Mouse (Mus musculus): ENCODE data around the gene Bicd1.
"Not testable (repeated sequence)": the region's sequence is repeated elsewhere in the genome, so short reads cannot be mapped to it uniquely, and the experiment has no call there.

Bicd1 gene

DNA sequence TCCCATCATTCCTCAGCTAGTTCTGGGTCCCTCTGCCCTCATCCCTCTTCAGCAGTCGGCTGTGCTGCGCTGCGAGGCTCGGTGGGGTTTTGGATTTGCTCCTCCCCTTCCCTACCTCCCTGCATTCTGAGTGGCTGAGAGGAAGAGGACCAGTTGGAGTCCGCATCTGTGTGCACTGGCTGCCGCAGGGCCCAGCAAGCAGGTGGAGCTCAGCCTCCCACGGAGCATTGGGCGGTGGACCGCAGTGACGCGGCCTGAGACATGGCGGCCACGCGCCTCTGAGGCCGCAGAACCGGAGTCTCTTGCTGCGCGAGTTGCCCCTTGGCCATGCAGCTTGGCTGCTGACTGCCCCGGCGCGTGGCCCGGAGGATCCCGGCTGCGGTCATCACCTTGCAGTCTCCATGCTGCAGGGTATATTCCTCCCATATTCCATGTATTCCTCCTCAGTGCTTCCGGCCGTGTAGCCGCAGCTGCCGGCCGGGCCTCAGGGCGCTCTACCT lies at the start of gene Bicd1:
Bicd1 (plus strand) TSS at position 54 of the 500 bp plus-strand sequence.
- DNase-seq (ENCODE audit: low read depth): peak; percentile 16

DNA sequence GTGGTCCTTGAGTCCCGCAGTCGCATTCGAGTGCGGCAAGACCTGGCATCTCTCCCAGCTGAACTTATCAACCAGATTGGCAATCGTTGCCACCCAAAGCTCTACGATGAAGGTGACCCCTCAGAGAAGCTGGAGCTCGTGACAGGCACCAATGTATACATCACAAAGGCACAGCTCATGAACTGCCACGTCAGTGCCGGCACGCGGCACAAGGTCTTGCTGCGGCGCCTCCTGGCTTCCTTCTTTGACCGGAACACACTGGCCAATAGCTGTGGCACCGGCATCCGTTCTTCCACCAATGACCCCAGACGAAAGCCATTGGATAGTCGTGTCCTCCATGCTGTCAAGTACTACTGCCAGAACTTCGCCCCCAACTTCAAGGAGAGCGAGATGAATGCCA lies 46.2 kb upstream of the Bicd1 start:
- DNase-seq (ENCODE audit: low read depth): not testable (repeated sequence)

DNA sequence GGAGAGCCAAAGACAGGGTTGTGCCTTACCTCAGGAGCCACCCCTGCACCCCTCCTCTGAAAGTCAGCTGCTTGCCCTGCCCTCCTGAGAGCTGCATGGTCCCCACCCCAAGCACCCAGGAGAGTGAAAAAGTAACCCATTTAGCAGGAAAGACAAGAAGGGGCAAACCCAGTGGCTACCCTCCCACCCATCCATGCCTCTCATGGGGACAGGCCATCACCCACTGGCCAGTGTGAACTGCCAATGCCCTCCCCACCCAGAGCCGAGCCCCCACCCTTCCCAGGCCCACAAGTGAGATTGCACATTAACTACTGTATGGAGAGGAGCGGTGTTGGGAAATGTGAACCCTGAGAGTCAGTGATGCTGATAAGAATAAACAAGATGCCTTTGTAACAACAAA lies 42.7 kb upstream of the Bicd1 start:
- DNase-seq (ENCODE audit: low read depth): not testable (repeated sequence)

DNA sequence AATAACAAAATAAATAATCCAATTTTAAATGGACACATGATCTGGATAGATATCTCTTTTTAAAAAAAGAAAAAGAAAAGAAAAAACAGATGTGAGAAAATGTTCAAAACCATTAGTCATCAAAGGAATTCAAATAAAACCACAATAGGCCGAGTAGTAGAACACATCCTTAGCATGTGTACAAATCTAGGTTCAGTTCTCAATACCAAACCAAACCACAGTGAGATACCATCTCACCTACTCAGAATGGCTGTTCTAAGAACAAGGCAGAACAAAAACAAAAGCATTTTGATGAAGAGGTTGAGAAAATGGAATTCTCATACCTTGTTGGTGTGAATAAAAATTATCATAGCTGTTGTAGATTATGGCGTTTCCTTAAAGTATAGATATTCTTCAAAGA lies 42.3 kb upstream of the Bicd1 start:
- peak; percentile 40 for DNase-seq (ENCODE audit: low read depth)

DNA sequence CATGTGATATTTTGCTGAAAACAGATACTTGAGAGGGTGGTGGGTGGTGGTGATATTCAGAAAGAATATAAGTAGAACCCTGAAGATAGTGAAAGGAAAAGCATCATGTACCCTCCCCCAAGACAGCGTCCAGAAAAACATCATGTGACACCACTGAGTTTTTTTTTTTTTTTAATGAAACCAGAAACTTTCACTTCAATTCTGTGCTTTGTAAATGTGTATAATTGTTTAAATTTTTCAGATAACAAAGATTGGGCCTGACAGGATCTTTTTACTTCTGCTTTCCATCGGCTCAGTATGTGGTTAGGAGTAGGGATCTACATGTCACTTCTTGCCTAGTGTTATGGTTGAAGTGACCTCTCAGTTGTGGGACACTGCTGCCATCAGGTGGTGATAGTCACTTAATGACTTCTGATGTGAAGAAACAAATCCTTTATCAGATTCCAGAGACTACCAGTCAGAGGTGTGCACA lies 33.7 kb upstream of the Bicd1 start:
- peak; percentile 93 for DNase-seq (ENCODE audit: low read depth)

DNA sequence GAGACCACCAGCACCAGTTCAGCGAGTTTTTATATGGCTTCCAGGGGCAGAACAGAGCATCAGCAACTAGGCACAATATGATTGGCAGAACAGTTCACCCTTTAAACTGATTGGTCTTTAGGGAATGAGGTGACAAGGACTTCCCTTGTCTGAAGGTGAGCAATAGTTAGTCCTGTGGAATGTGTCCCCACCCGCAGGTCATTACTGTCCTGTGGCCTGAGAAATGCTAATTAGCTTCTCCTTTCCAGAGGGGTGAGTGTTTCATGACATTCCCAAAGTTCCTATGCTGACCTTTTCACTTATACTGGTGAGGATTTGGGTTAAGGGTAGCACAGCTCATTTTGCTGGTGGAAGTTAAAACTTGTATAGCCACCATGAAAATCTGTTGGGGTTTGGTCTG lies 25.2 kb upstream of the Bicd1 start:
- no peak for DNase-seq (ENCODE audit: low read depth)

DNA sequence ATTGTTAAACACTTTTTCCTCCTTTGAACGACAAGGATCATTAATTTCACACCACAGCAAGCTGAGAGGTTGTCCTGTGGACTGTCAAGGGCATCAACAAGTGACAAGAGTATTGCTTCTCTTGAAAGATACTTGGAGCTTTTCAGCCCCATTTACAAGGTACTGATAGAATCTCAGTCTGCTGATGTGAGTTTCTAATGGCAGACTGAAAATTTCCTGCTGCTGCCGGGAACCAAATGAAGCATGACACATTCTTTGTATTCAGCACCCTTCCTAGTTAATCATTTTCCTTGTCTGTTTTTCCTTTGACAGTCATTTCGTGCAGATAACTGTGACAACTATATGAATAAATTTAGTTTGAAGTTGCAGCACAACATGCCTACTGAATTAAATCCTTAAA lies 22.3 kb upstream of the Bicd1 start:
- no peak for DNase-seq (ENCODE audit: low read depth)

DNA sequence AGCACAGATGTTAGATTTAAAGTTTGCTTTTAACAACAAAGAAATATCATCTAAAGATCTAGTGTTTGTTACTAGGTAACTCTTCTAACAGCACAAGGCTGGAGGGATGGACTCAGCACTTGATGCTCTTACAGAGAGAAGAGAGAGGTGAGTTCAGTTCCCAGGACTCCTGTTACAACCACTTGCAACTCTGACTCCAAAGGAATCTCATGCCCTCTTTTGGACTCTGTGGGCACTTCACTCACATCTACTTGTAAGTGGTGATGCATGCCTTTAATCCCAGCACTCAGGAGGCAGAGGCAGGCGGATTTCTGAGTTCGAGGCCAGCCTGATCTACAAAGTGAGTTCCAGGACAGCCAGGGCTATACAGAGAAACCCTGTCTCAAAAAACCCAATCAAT lies 19.1 kb upstream of the Bicd1 start:
- not testable (repeated sequence) for DNase-seq (ENCODE audit: low read depth)

DNA sequence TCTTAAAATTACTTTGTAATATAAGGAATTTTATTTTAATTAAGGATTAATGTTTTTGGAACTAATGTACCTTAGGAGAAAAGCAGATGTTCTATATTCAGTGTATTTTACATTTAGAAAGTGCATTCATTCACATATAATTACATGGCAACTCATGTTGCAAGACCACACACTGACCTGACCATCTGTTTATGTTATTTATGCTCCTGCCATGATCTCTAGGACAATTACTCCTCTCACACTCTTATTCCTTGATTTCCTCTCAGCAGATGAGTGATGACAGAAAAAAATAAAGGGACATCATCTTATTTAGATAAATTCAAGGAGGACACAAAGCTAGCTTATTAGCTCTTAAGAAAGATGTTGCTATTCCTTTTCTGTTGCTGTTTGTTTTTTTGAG lies 9.3 kb upstream of the Bicd1 start:
- DNase-seq (ENCODE audit: low read depth): no peak

DNA sequence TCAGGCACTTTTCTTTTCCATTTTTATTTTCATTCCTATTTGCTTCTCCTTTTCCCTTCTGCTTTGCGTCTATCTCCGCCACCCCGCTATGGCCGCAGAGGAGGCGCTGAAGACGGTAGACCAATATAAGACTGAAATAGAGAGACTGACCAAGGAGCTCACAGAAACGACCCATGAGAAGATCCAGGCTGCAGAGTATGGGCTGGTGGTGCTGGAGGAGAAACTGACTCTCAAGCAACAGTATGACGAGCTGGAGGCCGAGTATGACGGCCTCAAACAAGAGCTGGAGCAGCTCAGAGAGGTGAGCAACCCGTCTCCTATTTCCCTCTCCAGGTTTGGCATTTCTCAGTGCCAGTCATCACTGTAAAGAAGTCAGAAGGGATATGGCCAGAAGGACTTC lies 655 bp downstream of the Bicd1 start:
- no peak for DNase-seq (ENCODE audit: low read depth)

DNA sequence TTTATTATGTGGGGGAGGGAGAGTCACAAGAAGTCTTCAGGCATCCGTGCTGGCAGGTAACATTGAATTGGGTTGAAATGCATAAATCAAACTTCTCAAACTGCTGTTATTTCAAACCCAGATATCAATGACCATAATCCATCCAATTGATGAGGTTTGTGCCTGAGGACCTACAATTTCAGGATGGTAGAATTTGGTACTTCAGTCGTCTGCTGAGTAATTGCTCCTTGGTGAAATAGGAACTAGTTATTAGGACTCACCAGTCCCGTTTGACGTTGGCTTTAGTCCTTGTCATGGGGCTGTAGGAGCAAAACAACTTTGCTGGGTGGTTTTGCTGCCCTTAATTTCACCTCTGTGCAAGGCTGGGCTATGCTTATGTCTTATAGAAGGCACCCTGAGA lies 1.2 kb downstream of the Bicd1 start:
- no peak for DNase-seq (ENCODE audit: low read depth)

DNA sequence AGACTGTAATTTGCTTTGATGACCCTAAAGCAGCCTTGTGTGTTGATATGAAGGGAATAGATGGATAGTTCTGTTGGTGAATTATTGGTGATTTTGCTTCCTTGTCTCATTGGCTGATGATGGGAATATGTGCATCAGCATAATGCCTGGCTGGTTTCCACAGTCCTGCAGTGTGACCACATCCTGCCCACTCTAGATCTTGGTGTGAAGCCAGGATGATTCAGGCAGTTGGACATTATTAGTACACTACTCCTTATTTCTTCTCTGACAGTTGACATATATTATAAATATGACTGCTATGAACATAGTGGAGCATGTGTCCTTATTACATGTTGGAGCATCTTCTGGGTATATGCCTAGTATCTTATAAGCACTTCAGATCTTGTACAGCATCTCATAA lies 4.6 kb downstream of the Bicd1 start:
- DNase-seq (ENCODE audit: low read depth): peak; percentile 74

DNA sequence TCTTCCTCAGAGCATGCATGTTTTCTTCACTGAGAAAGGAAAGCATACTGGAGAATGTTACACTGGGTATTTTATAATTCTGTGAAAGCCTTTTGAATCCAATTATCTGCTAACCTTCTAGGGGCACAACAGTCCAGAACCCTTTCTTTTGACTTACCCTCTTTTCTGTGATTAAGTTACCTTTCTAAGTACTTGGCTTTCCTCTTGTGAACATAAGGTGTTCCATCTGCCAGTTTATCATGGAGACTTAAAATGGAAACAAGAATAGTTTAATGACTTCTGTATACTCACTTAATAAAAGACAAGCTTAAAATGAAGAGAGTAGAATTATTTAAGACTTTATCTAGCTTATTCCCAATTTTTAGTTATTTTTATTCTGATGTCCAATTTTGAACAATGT lies 16.1 kb downstream of the Bicd1 start:
- DNase-seq (ENCODE audit: low read depth): no peak

DNA sequence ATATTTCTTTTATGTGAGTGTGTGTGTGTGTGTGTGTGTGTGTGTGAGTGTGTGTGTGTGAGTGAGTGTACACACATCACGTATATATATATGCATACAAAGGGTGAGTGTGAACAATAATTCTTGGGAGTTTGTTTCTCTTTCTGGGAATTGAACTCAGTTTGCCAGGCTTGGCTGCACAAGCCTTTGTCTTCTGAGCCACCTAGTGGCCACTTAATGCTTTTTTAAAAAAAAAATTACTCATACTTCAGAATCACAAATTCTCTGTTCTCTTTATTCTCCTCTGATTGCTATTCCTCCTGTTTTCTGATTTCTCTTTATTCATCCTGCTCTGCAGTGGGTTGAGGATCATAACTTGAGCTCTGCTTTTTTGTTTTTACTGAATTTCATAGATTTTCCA lies 30.5 kb downstream of the Bicd1 start:
- peak; percentile 43 for DNase-seq (ENCODE audit: low read depth)

DNA sequence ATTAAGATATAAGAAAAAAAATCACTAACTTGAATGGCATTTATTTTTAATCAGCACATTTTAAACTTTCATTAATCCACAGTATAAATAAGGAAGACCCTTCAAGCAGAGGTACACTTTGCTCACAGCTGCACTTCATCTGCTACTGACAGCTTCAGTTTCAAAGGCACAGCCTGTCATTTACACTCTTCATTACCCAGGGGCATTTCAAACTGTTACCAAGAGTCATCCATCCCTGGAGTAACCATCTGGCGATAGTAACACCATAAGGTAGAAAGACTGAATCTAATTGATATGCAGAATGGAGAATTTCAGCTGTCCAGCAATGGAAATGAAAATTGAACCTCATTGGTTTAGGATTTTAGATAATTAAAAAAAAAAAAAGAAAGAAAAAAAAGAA lies 34.2 kb downstream of the Bicd1 start:
- DNase-seq (ENCODE audit: low read depth): no peak

DNA sequence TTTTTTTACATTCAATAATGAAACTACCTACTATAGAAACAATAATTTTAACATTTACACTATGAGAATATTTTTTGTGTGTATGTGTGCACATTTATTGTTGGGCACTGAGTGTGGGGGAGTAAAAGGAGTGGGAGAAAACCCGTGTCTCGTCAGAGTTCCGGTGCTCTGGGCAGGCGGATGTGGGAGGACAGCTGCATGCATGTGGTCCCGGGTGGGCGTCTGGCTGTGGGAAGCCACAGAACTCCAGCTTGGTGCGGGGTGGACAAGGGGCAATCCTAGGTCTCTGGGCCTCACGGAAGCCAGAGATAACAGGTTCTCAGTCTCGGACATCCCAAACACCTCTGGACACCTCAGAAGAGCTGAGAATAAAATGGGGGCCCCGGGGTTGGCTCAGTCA lies 37.2 kb downstream of the Bicd1 start:
- DNase-seq (ENCODE audit: low read depth): no peak

DNA sequence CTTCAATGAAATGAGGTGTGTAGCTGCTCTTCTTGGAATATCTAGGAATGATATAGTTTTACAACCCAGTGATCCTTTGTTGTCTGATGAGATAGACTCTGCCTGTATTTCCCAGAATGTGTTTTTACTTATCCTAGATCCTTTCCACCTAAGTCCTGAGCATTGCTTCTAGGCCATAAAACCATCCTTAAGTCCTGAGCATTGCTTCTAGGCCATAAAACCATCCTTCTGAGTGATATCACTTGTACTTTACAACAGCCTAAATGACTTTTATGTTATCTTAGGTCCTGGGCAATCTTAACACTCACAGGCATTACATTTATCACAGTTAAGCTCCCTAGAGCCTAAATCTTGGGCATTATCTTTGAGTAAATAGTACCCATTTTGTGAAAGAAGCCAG lies 48.6 kb downstream of the Bicd1 start:
- DNase-seq (ENCODE audit: low read depth): no peak

DNA sequence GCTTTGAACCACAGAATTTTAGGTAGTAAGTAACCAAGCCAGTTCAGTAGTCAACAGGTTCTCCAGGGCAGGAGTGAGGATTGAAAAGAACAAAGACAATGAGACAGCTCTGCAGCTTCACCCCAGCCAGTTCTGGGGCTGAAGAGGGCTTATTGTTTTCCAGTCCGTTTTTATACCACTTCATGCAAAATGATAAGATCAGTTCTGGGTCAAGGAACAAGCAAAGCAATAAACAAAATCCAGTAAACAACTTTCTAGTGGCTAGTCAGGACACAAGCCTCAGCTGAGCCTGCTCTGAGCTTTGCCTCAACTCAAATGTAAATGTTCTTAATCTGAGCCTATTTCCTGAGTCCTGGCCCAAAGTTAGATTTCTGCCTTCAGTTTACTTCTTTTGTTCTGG lies 52.3 kb downstream of the Bicd1 start:
- DNase-seq (ENCODE audit: low read depth): no peak

DNA sequence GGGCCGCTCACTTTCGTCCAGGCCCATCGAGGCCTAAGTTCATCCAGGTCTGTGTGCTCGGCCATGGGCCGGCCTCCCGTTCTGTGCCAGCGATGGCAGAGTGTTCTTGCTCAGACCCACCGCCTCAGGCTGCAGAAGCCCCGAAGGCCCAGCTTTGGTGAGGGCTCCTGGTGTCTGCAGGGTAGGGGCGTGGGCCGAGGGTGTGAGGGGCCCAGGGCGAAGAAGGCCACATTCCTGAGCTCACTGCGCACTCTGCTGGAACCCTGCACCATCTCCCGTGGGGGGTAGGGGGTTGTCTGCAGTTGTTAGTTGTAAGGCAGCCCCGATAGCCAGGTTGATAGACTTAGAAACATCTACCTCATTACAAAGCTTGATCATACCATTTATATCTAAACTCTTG lies 62.8 kb downstream of the Bicd1 start:
- DNase-seq (ENCODE audit: low read depth): no peak

DNA sequence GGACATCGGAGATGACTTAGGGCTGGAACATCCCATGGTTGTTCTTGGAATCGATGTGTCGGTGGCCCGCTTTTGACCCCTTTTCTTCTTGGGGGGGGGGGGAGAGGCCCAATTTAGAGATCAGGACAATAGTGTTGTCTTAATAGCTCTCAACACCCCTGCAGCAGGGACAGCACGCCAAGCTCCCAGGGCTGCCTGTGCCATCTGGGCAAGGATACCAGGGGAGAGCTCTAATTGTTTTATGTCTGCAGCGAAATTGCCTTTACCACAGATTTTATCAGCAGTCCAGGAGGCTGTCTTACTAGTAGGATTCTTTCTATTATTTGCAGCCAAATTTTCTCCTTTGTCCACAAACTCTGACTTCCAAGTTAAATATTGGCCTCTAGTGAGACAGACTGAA lies 63.8 kb downstream of the Bicd1 start:
- not testable (repeated sequence) for DNase-seq (ENCODE audit: low read depth)

DNA sequence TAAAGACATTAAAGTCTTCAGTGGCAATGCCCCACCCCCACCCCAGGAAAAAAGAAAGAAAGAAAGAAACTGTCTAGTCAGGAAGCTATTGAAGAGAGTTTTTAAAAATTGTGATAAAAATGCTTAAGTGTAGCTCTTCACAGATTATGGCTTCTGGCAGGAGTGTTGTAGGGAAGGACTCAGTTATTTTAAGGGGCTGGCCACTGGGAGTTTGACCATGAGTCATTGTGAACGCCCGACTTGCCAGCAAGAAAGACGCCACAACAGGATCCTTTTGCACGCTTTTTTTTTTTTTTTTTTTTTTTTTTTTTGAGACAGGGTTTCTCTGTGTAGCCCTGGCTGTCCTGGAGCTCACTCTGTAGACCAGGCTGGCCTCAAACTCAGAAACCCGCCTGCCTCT lies 73.2 kb downstream of the Bicd1 start:
- not testable (repeated sequence) for DNase-seq (ENCODE audit: low read depth)

DNA sequence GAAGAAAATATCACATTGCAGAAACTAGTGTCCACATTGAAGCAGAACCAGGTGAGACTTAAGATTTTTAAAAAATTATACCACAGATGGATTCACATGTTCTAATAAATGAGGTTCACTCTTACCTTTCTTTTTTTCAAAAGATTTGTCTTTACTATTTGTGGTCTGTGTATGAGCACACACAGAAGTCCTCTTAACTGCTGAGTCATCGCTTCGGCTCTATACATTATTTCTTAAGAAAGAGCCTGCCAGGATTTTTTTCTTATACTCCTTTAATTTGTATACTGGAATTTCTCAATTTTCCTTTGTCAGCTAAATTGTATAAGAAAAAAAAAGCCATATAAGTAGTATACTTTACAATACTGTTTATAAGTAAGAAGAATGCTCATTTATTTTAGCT lies 86.0 kb downstream of the Bicd1 start:
- no peak for DNase-seq (ENCODE audit: low read depth)

DNA sequence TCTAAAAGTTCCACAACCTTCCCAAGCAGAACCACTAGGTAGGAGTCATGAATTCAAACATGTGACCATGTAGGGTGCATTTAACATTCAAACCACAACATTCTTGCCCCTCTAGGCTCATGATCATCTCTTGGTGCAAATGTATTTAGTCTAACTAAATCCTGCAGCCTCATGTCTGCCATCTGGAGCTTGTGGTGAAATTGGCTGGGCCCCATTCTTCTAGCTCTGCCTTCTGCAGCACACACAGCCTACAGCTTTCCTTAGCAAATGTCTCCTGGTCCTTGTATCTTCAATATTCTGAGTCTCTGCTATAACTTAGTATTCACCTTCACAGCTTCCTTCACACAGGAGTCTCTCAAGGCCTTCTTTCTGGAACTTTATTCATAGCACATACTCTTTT lies 87.2 kb downstream of the Bicd1 start:
- no peak for DNase-seq (ENCODE audit: low read depth)

DNA sequence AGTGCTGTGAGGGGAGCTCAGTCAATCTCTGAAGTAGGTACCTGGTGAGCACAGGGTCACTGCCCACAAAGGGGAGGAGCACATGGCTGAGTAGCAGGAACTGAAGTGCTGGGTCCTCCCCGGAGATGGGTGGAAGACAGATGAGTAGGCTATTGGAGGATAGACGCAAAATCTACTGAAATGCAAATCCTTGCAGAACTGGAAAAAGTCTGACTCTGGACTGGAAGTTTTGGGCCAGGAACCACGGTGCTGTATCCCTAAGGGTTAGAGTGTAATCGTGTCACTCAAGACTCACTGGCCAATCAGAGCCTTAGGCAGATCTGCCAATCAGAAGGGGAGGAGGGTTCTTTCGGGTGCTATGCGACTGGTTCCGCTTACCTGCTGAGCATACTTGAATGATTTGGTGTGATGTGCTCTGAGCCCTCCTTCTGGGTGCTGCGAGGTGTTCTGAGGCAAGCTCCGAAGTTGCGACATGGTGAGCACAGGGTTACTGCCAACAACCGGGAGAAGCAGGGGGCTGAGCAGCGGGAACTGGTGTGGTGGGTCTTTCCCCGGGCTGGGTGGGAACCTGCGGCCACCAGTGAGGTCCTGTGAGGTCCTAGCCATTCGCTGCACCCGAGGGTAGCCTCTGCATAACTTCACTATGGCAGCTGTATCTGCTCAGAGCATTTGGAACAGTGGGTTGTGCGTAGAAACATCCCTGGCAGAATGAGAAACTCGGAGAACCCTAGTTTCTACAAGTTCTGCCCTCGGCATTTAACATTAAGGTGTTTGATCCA lies 157.2 kb downstream of the Bicd1 start:
- DNase-seq (ENCODE audit: low read depth): peak; percentile 20
